Mouse (Mus musculus) stomach, embryonic 15.5 days (tissue): ENCODE data around the gene Map10. TPM values are rescaled to one million over a fixed set of nuclear protein-coding genes. Genes with fewer than 3 reads are reported as not detected.

Experiments
- polyA plus RNA-seq: library from polyadenylated mRNA; unstranded; fragments of >200 nt; fragmentation: Nextera tagmentation; extraction: Ambion mirVana; gene quantifications from 2 replicates; pipeline ENCODE4 v1.2.1, GENCODE M21; 2015

Gene Map10
- polyA plus RNA-seq, 1 experiment from 2014 or later, result 5.4 TPM

Other genes with a start within 250 kb of the Map10 start
- 8.3 and 9.7 TPM in 2 replicates for gene Sipa1l2, start 100.0 kb upstream of the Map10 start, polyA plus RNA-seq
- gene Ntpcr, start 60.1 kb downstream of the Map10 start, polyA plus RNA-seq, result 27.9 and 29.7 TPM in 2 replicates
- gene Pcnx2, start 228.5 kb downstream of the Map10 start, polyA plus RNA-seq, result 0.21 and 0.27 TPM in 2 replicates
- 1.7 and 2.3 TPM in 2 replicates for gene Map3k21, start 240.6 kb downstream of the Map10 start, polyA plus RNA-seq